Mouse (Mus musculus): ENCODE measurements around the gene Tmprss9.
A peak's percentile ranks its signal among the peaks of the same experiment; 100 is the strongest.
"Not testable (repeated sequence)": the region's sequence is repeated elsewhere in the genome, so short reads cannot be mapped to it uniquely, and the experiment has no call there.

The Tmprss9 gene

DNA sequence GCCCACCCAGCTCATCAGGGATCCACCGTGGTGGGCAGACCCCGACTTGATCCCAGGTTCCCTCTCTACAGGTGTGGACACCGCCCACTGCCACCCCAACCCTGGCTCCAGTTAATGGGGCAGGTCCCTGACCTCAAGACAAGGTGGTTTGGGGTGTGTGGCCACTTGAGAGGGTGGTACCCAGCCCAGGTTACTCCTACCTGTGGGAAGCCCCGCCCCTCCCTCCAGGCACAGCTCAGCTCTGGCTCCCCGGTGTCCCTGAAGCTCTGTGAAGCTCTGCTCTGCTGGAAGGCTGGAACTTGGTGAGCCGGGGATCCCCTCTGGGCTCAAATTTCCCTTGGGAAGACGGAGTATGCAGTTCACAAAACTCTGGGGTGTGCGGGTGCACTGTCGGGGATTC lies at the start of gene Tmprss9:
Gene Tmprss9 (plus strand): TSS at position 268 of the 400 bp plus-strand sequence.
- no peak for DNase-seq (ENCODE audit: low spot score in 2 of 2)

- peak; percentile 34 to 58 for DNase-seq (ENCODE audit: low spot score in 2 of 2)
Measured at GRCm38 (mm10) chr10:80821991-80822390, 49.7 kb upstream of the Tmprss9 start.

- DNase-seq (ENCODE audit: low spot score in 2 of 2) = no peak
Measured at GRCm38 (mm10) chr10:80822528-80822927, 49.1 kb upstream of the Tmprss9 start.

DNA sequence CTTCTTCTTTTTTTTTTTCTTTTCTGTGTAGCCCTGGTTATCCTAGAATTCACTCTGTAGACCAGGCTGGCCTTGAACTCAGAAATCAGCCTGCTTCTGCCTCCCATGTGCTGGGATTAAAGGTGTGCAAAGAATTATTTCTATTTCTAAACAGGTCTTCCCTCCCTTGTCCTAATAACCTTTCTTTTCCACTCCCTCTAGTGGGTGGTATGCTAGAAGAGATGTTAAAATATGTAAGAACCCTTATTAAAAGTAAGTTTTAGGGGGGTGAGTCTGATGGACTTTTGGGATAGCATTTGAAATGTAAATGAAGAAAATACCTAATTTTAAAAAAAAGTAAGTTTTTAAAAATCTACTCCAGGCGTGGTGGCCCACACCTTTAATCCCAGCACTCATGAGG lies 48.3 kb upstream of the Tmprss9 start:
- DNase-seq (ENCODE audit: low spot score in 2 of 2) = no peak

GRCm38 (mm10) chr10:80823847-80824643 lies 47.6 kb upstream of the Tmprss9 start:
- DNase-seq (ENCODE audit: low spot score in 2 of 2) = peak; percentile 27 to 41

DNA sequence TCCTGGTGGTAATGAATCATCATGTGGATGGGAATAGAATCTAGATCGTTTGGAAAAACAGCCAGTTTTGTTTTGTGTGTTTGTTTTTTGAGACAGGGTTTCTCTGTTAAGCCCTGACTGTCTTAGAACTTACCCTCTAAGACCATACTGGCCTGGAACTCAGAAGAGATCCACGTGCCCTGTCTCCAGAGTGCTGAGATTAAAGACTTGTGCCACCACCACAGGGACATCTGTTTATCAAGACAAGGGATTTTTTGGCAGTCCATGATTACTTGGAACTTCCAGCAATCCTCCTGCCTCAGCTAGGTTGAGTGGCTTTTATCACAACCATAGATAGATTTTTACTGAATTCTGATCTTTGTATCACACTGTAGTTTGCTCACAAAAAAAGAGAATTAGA lies 46.8 kb upstream of the Tmprss9 start:
- no peak for DNase-seq (ENCODE audit: low spot score in 2 of 2)

- peak; percentile 99 to 100 for DNase-seq (ENCODE audit: low spot score in 2 of 2)
Measured at GRCm38 (mm10) chr10:80826151-80827062, 45.2 kb upstream of the Tmprss9 start, which contains the start of gene Oaz1. Oaz1 (plus strand) TSS chr10:80826656.

DNA sequence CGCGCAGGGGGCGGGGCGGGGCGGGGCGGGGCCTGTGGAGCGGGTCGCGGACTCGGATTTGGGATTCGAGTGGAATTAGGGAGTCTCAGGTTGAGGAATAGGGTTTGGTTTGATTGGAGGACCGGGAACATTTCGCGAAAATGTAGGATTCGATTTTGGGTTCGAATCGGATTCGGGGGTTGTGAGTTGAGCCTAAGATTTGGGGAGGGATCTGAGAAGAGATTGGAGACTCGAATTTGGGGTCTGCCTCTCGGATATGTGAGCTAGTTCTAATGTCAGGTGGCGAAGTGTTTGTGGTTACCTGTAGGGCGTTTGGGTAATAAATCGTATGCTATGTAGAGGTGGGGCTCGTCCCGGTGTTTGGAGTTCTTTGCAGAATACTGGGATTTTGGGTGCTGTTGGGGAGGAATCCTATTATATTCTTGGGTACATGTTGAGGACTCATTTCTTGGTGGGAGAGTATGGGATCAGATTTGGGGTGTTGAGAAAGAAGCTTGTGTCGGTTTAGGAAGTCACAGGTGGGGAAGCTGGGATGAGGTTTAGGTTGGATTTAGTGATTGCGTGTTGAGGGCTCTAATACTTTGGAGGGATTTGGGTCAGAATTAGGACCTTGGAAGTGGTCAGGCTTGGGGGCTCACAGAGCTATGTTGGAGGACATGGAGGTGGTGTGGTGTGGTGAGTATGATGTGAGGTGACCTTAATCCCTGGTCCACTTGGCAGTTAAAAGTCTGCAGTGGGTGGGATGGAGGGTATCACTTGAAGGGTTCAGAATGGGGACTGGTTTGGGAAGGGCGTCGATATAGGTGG lies 44.4 kb upstream of the Tmprss9 start:
- no peak for DNase-seq (ENCODE audit: low spot score in 2 of 2)

DNA sequence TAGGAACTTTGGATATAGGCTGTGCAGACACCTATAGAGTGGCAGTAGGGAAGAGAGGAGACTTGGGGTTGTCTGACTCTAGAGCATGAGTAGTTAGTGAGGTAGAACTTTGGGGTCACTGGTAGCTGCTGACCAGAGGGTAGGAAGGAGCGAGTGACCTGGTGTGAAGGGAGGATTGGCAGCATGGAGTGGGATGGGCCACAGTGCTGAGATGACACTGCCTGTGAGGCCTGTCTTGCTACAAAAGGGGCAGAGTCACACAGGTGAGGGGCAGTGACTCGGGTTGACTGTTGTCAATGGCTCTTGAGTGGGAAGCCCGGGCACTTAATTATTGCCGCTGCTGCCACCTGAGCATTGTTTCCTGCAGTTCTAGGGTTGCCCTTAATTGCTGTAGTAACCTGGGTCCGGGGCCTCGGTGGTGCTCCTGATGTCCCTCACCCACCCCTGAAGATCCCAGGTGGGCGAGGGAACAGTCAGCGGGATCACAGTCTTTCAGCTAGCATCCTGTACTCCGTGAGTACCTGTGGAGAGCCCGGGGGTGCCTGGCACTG lies 43.7 kb upstream of the Tmprss9 start:
- DNase-seq (ENCODE audit: low spot score in 2 of 2) = no peak

DNA sequence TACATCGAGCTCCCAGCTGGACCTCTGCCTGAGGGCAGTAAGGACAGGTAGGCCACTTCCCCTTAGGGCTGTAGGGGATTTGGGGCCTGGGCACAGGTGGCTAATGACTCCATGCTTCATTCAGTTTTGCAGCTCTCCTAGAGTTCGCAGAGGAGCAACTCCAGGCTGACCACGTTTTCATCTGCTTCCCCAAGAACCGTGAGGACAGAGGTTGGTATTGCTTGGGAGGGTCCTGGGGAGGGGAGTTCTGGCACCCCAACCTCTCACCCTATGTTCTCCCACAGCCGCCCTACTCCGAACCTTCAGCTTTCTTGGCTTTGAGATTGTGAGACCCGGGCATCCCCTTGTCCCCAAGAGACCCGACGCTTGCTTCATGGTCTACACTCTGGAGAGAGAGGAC lies 43.1 kb upstream of the Tmprss9 start:
- not testable (repeated sequence) for DNase-seq (ENCODE audit: low spot score in 2 of 2)

- DNase-seq (ENCODE audit: low spot score in 2 of 2) = no peak
Measured at GRCm38 (mm10) chr10:80829359-80830278, 42.0 kb upstream of the Tmprss9 start.

DNA sequence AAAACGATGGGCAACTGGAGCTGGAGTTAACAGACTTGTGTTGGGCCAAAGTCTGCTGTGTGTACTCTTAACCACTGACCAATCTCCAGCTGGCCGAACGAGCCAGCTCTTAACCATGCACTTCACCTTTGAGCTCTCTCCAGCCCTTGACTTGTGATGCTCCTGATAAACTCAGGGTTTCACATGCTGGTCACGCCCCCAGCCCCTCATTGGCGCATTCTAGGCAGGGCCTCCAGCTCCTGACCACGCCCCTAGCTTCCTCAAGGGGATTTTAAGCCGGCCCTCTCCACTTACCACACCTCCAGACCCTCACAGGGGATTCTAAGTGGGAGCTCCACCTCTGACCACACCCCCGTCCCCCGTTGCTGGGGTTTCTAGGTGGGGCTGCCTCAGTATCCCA lies 40.5 kb upstream of the Tmprss9 start:
- peak; percentile 60 to 71 for DNase-seq (ENCODE audit: low spot score in 2 of 2)

DNA sequence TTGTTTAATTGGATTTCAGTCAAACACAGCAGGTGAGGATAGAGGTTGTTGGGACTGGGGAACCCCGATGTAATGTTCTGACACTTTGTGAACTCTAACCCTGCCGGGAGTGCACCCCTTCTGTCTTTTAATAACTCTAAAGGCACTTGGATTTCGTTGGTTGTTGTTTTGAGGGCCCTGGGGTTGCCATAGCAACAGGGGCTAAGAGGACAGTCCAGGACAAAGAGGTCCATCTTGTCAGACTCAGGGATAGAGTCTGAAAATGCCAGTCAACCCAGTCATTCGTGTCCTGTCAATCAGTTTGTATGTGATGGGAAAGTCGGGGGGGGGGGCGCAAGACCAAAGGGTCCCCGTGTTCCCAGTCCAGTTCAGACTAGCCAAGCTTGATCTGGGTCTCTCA lies 38.8 kb upstream of the Tmprss9 start:
- no peak for DNase-seq (ENCODE audit: low spot score in 2 of 2)

- DNase-seq (ENCODE audit: low spot score in 2 of 2) = no peak
Measured at GRCm38 (mm10) chr10:80835617-80836016, 36.0 kb upstream of the Tmprss9 start.

DNA sequence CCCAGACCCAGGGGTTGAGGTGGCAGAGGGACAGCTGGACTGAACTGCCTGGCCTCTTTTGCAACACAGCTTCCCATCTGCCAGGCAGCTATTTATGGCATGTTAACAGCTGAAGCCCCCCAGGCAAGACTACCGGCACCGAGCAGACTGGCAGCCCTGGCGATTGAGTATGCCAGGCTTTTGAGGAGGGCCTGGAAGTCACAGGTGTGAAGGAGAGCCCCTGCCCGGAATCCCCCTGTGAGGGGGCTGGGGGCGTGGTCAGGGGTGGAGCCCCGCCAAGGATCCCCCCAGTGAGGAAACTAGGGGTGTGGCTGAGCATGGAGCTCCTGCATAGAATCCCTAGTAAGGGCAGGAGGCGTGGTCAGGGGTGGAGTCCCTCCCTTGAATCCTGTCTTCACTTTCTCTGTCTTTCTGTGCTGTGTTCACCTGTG lies 34.7 kb upstream of the Tmprss9 start:
- no peak for DNase-seq (ENCODE audit: low spot score in 2 of 2)

- DNase-seq (ENCODE audit: low spot score in 2 of 2) = no peak
Measured at GRCm38 (mm10) chr10:80837827-80838226, 33.8 kb upstream of the Tmprss9 start.

GRCm38 (mm10) chr10:80838346-80838912 lies 33.2 kb upstream of the Tmprss9 start:
- no peak for DNase-seq (ENCODE audit: low spot score in 2 of 2)

GRCm38 (mm10) chr10:80839848-80840247 lies 31.8 kb upstream of the Tmprss9 start:
- DNase-seq (ENCODE audit: low spot score in 2 of 2) = no peak

DNA sequence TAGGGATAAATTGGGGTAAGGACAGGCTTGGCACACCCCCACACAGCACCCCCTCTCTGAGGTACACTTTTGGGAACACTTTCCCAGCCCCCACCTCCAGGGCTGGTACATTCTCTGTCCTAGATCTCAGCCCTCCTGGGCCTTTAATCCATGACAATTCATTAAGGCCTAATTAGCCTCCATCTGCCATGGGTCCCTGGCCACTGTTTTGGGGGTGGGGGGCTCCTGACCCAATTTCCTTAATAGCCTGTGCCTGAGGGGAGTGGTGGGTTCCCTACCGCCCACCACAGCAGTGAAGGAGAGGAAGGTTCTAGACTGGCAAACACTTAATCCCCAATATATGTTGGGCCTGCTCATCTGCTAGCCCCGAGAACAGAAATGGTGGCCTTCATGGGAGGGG lies 30.0 kb upstream of the Tmprss9 start:
- no peak for DNase-seq (ENCODE audit: low spot score in 2 of 2)

DNA sequence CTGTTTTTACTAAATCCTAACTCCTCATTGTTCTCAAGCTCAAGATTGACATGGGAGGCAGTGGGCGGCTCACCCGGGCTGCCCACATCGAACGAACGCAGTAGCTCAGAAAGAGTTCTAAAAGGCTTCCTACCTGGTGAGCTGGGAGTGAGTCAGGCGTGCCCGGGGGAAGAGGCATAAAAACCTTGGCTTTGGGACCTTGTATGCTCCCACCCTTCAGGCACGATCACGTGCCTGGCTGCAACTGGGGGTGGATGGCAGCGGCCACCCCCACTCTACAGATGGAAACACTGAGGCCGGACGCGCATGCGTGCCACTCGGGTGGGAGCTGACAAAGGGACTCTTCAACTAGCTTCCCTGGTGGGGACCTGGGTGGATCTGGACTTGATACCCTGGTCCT lies 29.3 kb upstream of the Tmprss9 start:
- no peak for DNase-seq (ENCODE audit: low spot score in 2 of 2)

Data from spleen, postnatal 36 days (tissue).